Mouse (Mus musculus): Measurements from ENCODE around the gene Stxbp4. TPM values are rescaled to one million over a fixed set of nuclear protein-coding genes. Genes with fewer than 3 reads are reported as not detected.

Gene Stxbp4
- polyA plus RNA-seq, 1 experiment from 2014 or later = 6.4 TPM

GRCm38 (mm10) chr11:90558359-90559047 lies 79.4 kb downstream of the Stxbp4 start:
- Histone ChIP-seq H3K4me1 (replicated peaks) (0 out of 2 replicates have a peak, but pooled peaks cover 2% of the 10 kb centered on the region), H3K4me3 (replicated peaks) (no peak overlapping the region), H3K9ac (no peak overlapping the region), H3K27ac (replicated peaks) (no peak overlapping the region), H3K4me2 (no peak overlapping the region), H3K36me3 (replicated peaks) (no peaks in the 10 kb centered on the region), H3K27me3 (no peaks in the 10 kb centered on the region), H3K9me3 (replicated peaks) (no peaks in the 10 kb centered on the region)
- no peak for ATAC-seq (ENCODE audit: insufficient read depth)
- WGBS (ENCODE audit: insufficient replicate concordance) = 10% methylated on average over 9 of the region's 9 CpGs

GRCm38 (mm10) chr11:90556517-90556916 lies 81.4 kb downstream of the Stxbp4 start:
- H3K9me3 ChIP-seq (replicated peaks) = no peaks in the 10 kb centered on the region
- H3K4me2 ChIP-seq = no peak overlapping the region
- H3K4me3 ChIP-seq (replicated peaks) = no peak overlapping the region
- H3K36me3 ChIP-seq (replicated peaks) = no peaks in the 10 kb centered on the region
- WGBS (ENCODE audit: insufficient replicate concordance) = 18% methylated on average over 4 of the region's 4 CpGs
- H3K27ac ChIP-seq (replicated peaks) = no peak overlapping the region
- 0 out of 2 replicates have a peak, but pooled peaks cover 2% of the 10 kb centered on the region for H3K4me1 ChIP-seq (replicated peaks)
- H3K9ac ChIP-seq = no peak overlapping the region
- H3K27me3 ChIP-seq = no peaks in the 10 kb centered on the region
- ATAC-seq (ENCODE audit: insufficient read depth) = no peak

GRCm38 (mm10) chr11:90553963-90554362 lies 83.9 kb downstream of the Stxbp4 start:
- Histone ChIP-seq H3K4me2 (no peak overlapping the region), H3K27me3 (no peaks in the 10 kb centered on the region), H3K4me1 (replicated peaks) (0 out of 2 replicates have a peak, but pooled peaks cover 2% of the 10 kb centered on the region), H3K36me3 (replicated peaks) (no peaks in the 10 kb centered on the region), H3K9ac (no peak overlapping the region), H3K9me3 (replicated peaks) (no peaks in the 10 kb centered on the region), H3K27ac (replicated peaks) (no peak overlapping the region), H3K4me3 (replicated peaks) (no peak overlapping the region)
- no peak for ATAC-seq (ENCODE audit: insufficient read depth)
- WGBS (ENCODE audit: insufficient replicate concordance) = 19% methylated on average over 5 of the region's 5 CpGs

- H3K9ac ChIP-seq = no peak overlapping the region
- 63% methylated on average over 18 of the region's 18 CpGs for WGBS (ENCODE audit: insufficient replicate concordance)
- no peak overlapping the region for H3K4me2 ChIP-seq
- no peak for ATAC-seq (ENCODE audit: insufficient read depth)
- no peaks in the 10 kb centered on the region for H3K4me1 ChIP-seq (replicated peaks)
- H3K4me3 ChIP-seq (replicated peaks) = no peak overlapping the region
- no peaks in the 10 kb centered on the region for H3K27me3 ChIP-seq
- no peaks in the 10 kb centered on the region for H3K9me3 ChIP-seq (replicated peaks)
- H3K27ac ChIP-seq (replicated peaks) = no peak overlapping the region
- no peaks in the 10 kb centered on the region for H3K36me3 ChIP-seq (replicated peaks)
Observed at GRCm38 (mm10) chr11:90552303-90553201, 85.3 kb downstream of the Stxbp4 start.

- Histone ChIP-seq H3K4me1 (replicated peaks) (no peaks in the 10 kb centered on the region), H3K9me3 (replicated peaks) (no peaks in the 10 kb centered on the region), H3K27ac (replicated peaks) (no peak overlapping the region), H3K4me2 (no peak overlapping the region), H3K36me3 (replicated peaks) (no peaks in the 10 kb centered on the region), H3K4me3 (replicated peaks) (no peak overlapping the region), H3K27me3 (no peaks in the 10 kb centered on the region), H3K9ac (no peak overlapping the region)
- WGBS (ENCODE audit: insufficient replicate concordance) = 75% methylated on average over 13 of the region's 13 CpGs
- no peak for ATAC-seq (ENCODE audit: insufficient read depth)
Observed at GRCm38 (mm10) chr11:90548560-90548959, 89.3 kb downstream of the Stxbp4 start.

GRCm38 (mm10) chr11:90538636-90539263 lies 99.1 kb downstream of the Stxbp4 start:
- WGBS (ENCODE audit: insufficient replicate concordance) = 84% methylated on average over 7 of the region's 7 CpGs
- H3K4me3 ChIP-seq (replicated peaks) = no peak overlapping the region
- no peaks in the 10 kb centered on the region for H3K4me1 ChIP-seq (replicated peaks)
- H3K4me2 ChIP-seq = no peak overlapping the region
- H3K36me3 ChIP-seq (replicated peaks) = peaks cover 4% of the 10 kb centered on the region; the same call in 1 of the 2 replicates
- no peaks in the 10 kb centered on the region for H3K27me3 ChIP-seq
- ATAC-seq (ENCODE audit: insufficient read depth) = no peak
- H3K9ac ChIP-seq = no peak overlapping the region
- no peaks in the 10 kb centered on the region for H3K9me3 ChIP-seq (replicated peaks)
- no peak overlapping the region for H3K27ac ChIP-seq (replicated peaks)

GRCm38 (mm10) chr11:90525311-90525710 lies 112.6 kb downstream of the Stxbp4 start:
- WGBS (ENCODE audit: insufficient replicate concordance) = 19% methylated on average over 2 of the region's 2 CpGs
- ATAC-seq (ENCODE audit: insufficient read depth) = no peak
- H3K27ac ChIP-seq (replicated peaks) = no peak overlapping the region
- no peak overlapping the region for H3K9ac ChIP-seq
- no peak overlapping the region for H3K4me2 ChIP-seq
- H3K4me3 ChIP-seq (replicated peaks) = no peak overlapping the region
- no peaks in the 10 kb centered on the region for H3K4me1 ChIP-seq (replicated peaks)
- no peaks in the 10 kb centered on the region for H3K27me3 ChIP-seq
- H3K36me3 ChIP-seq (replicated peaks) = no peaks in the 10 kb centered on the region
- no peaks in the 10 kb centered on the region for H3K9me3 ChIP-seq (replicated peaks)

GRCm38 (mm10) chr11:90521040-90521439 lies 116.8 kb downstream of the Stxbp4 start:
- Histone ChIP-seq H3K36me3 (replicated peaks) (no peaks in the 10 kb centered on the region), H3K4me3 (replicated peaks) (no peak overlapping the region), H3K27me3 (no peaks in the 10 kb centered on the region), H3K4me2 (no peak overlapping the region), H3K9me3 (replicated peaks) (no peaks in the 10 kb centered on the region), H3K9ac (no peak overlapping the region), H3K27ac (replicated peaks) (no peak overlapping the region), H3K4me1 (replicated peaks) (no peaks in the 10 kb centered on the region)
- no peak for ATAC-seq (ENCODE audit: insufficient read depth)
- 70% methylated on average over 8 of the region's 8 CpGs for WGBS (ENCODE audit: insufficient replicate concordance)

GRCm38 (mm10) chr11:90517750-90518149 lies 120.1 kb downstream of the Stxbp4 start:
- Histone ChIP-seq H3K4me3 (replicated peaks) (no peak overlapping the region), H3K4me1 (replicated peaks) (no peaks in the 10 kb centered on the region), H3K36me3 (replicated peaks) (no peaks in the 10 kb centered on the region), H3K9me3 (replicated peaks) (no peaks in the 10 kb centered on the region), H3K9ac (no peak overlapping the region), H3K4me2 (no peak overlapping the region), H3K27ac (replicated peaks) (no peak overlapping the region), H3K27me3 (no peaks in the 10 kb centered on the region)
- 72% methylated on average over 1 of the region's 1 CpGs for WGBS (ENCODE audit: insufficient replicate concordance)
- no peak for ATAC-seq (ENCODE audit: insufficient read depth)

GRCm38 (mm10) chr11:90512538-90513219 lies 125.2 kb downstream of the Stxbp4 start:
- Histone ChIP-seq H3K27me3 (no peaks in the 10 kb centered on the region), H3K9me3 (replicated peaks) (no peaks in the 10 kb centered on the region), H3K27ac (replicated peaks) (no peak overlapping the region), H3K4me3 (replicated peaks) (no peak overlapping the region), H3K9ac (no peak overlapping the region), H3K36me3 (replicated peaks) (no peaks in the 10 kb centered on the region), H3K4me2 (no peak overlapping the region), H3K4me1 (replicated peaks) (no peaks in the 10 kb centered on the region)
- ATAC-seq (ENCODE audit: insufficient read depth) = no peak
- WGBS (ENCODE audit: insufficient replicate concordance) = 28% methylated on average over 5 of the region's 5 CpGs

Data from liver, embryonic 15.5 days (tissue).